Mouse (Mus musculus): ENCODE results near the gene Cpn2.

GRCm38 (mm10) chr16:30207991-30208390 lies 59.3 kb downstream of the Cpn2 start:
- TF ChIP-seq EP300 (IDR thresholded peaks at IDR 0.05; ENCODE audit: low read depth) (no peak), CTCF (IDR thresholded peaks at IDR 0.05; ENCODE audit: low read depth) (no peak)

Measured in liver, embryonic 14.5 days (tissue).